Comparison of ENCODE assay signal across 8 mouse cellular contexts in the genomic region with DNA sequence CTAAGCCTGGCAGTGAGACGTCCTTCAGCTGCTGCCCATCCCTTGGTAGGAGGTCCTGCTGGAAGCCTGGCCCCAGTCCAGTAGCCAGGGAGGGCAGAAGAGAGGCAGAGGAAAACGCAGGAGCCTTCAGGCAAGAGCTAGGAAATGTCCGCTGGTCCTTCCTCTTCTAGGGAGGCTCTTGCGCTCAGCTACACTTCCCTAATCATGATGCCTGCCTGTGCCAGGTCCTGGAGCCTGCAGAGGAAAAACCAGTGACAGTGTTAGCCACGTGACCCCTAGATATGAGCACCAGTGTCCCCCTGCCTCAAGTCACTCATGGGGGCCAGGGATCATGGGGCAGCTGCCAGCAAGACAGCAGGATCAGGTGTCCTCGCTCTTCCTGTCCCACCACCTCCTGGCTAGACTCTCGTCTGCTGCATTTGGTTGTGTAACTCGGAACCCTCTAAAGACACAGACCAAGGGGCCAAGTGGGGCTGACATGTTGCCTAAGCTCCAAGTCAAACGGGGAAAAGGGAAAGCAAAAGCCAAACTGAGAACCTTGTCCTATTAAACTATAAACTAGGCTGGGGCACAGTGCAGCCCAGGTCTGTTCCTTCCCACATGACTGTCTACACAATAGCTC. TPM values are rescaled to one million over a fixed set of nuclear protein-coding genes. Genes with fewer than 3 reads are reported as not detected.
A peak's percentile ranks its signal among the peaks of the same experiment; 100 is the strongest.
DNase-seq lines count a peak whose midpoint lies in the region; ATAC-seq and TF ChIP-seq lines count a peak whose summit lies in the region.

No protein-coding gene starts in this region.

- 0 out of 2 replicates have a peak overlapping the region, but pooled peaks have one; percentile 22 for H3K9ac ChIP-seq in intestine, postnatal 0 days (ENCODE audit: low read depth, low read length)
- H3K9ac ChIP-seq in lung, embryonic 14.5 days, result peak overlapping the region; percentile 2; the same call in 1 of the 2 replicates

- ATAC-seq in common myeloid progenitor, adult 5-6 weeks (replicated peaks; ENCODE audit: low read depth, poor library complexity, severe bottlenecking), result peak; percentile 17
- ATAC-seq in intestine, postnatal 0 days, result peak; percentile 51
- ATAC-seq in lung, embryonic 14.5 days (ENCODE audit: insufficient read depth), result no peak
- no peak for ATAC-seq in frontal cortex, adult (ENCODE audit: low TSS enrichment)

- no peaks in the 10 kb centered on the region for H3K9me3 ChIP-seq in intestine, postnatal 0 days (ENCODE audit: control insufficient read depth)
- no peaks in the 10 kb centered on the region for H3K9me3 ChIP-seq in lung, embryonic 14.5 days (ENCODE audit: low read depth, low read length)
- H3K9me3 ChIP-seq in midbrain, embryonic 10.5 days (replicated peaks), result no peaks in the 10 kb centered on the region

- peak overlapping the region; percentile 65 for H3K4me2 ChIP-seq in intestine, postnatal 0 days (replicated peaks; ENCODE audit: low read depth)
- H3K4me2 ChIP-seq in lung, embryonic 14.5 days, result peak overlapping the region; percentile 66

- peaks cover 46% of the 10 kb centered on the region for H3K4me1 ChIP-seq in intestine, postnatal 0 days (replicated peaks; ENCODE audit: control insufficient read depth, insufficient read depth, low read length)
- H3K4me1 ChIP-seq in lung, embryonic 14.5 days (ENCODE audit: insufficient read depth), result peaks cover 44% of the 10 kb centered on the region
- H3K4me1 ChIP-seq in midbrain, embryonic 10.5 days, result peaks cover 54% of the 10 kb centered on the region

- no peak for TF ChIP-seq CTCF in intestine, postnatal 0 days (IDR thresholded peaks at IDR 0.05; ENCODE audit: low read depth)
- no peak for TF ChIP-seq CTCF in lung, embryonic 14.5 days (IDR thresholded peaks at IDR 0.05; ENCODE audit: low read depth)

- DNase-seq in right cerebral cortex, postnatal 10 days (ENCODE audit: low spot score in 2 of 2), result peak; percentile 49 to 58
- DNase-seq in right cerebral cortex, postnatal 25 days, result no peak
- DNase-seq in lung, embryonic 14.5 days, result peak; percentile 23
- no peak for DNase-seq in midbrain, embryonic 10.5 days (ENCODE audit: low spot score)
- DNase-seq in layer of hippocampus, postnatal 25 days (ENCODE audit: extremely low spot score in 1 of 2, low spot score in 1 of 2), result no peak

- H3K27ac ChIP-seq in intestine, postnatal 0 days (ENCODE audit: low read depth, low read length), result peak overlapping the region; percentile 93
- H3K27ac ChIP-seq in lung, embryonic 14.5 days (ENCODE audit: low read depth), result peak overlapping the region; percentile 85
- H3K27ac ChIP-seq in midbrain, embryonic 10.5 days (replicated peaks), result no peak overlapping the region

- no peaks in the 10 kb centered on the region for H3K27me3 ChIP-seq in intestine, postnatal 0 days (replicated peaks; ENCODE audit: control insufficient read depth, insufficient read depth, low read length)
- H3K27me3 ChIP-seq in lung, embryonic 14.5 days (ENCODE audit: insufficient read depth, low read length), result no peaks in the 10 kb centered on the region
- no peaks in the 10 kb centered on the region for H3K27me3 ChIP-seq in midbrain, embryonic 10.5 days (ENCODE audit: low read depth, poor library complexity, severe bottlenecking)

- H3K36me3 ChIP-seq in intestine, postnatal 0 days (ENCODE audit: control insufficient read depth, insufficient read depth), result peaks cover 31% of the 10 kb centered on the region
- H3K36me3 ChIP-seq in lung, embryonic 14.5 days (ENCODE audit: insufficient read depth), result peaks cover 43% of the 10 kb centered on the region
- peaks cover 51% of the 10 kb centered on the region for H3K36me3 ChIP-seq in midbrain, embryonic 10.5 days

- H3K4me3 ChIP-seq in intestine, postnatal 0 days (ENCODE audit: low read depth, low read length), result no peak overlapping the region
- no peak overlapping the region for H3K4me3 ChIP-seq in lung, embryonic 14.5 days (ENCODE audit: low read depth, low read length)
- H3K4me3 ChIP-seq in midbrain, embryonic 10.5 days, result no peak overlapping the region

- 34% methylated on average over 9 of the region's 9 CpGs for WGBS in intestine, postnatal 0 days
- 64% methylated on average over 9 of the region's 9 CpGs for WGBS in lung, embryonic 14.5 days
- WGBS in midbrain, embryonic 10.5 days, result 88% methylated on average over 9 of the region's 9 CpGs

RNA-seq across cellular contexts. Expression of a gene that starts 26.0 kb away (rescaled TPM):
- total RNA-seq in common myeloid progenitor, adult 5-6 weeks (2017), result 0.58 and 0.64 TPM in 2 replicates
- 0.30 and 0.43 TPM in 2 replicates for polyA plus RNA-seq in intestine, postnatal 0 days (2015; fragmentation: Nextera tagmentation; extraction: Ambion mirVana)
- polyA plus RNA-seq in lung, embryonic 14.5 days (2014; fragmentation: Nextera tagmentation; extraction: Ambion mirVana), result 0.68 and 0.79 TPM in 2 replicates
- 2.1 and 3.3 TPM in 2 replicates for polyA plus RNA-seq in midbrain, embryonic 10.5 days (2016; fragmentation: Nextera tagmentation; extraction: Ambion mirVana)
- total RNA-seq in layer of hippocampus, postnatal 25 days (2021), result 1 to 10 TPM; 3.8 to 4.5 TPM

RNA-seq across cellular contexts. Expression of a gene that starts 44.4 kb away (rescaled TPM):
- total RNA-seq in common myeloid progenitor, adult 5-6 weeks (2017), result 13.0 and 15.1 TPM in 2 replicates
- polyA plus RNA-seq in intestine, postnatal 0 days (2015; fragmentation: Nextera tagmentation; extraction: Ambion mirVana), result 4.4 and 4.9 TPM in 2 replicates
- polyA plus RNA-seq in lung, embryonic 14.5 days (2014; fragmentation: Nextera tagmentation; extraction: Ambion mirVana), result 11.3 and 12.3 TPM in 2 replicates
- 5.9 and 6.3 TPM in 2 replicates for polyA plus RNA-seq in midbrain, embryonic 10.5 days (2016; fragmentation: Nextera tagmentation; extraction: Ambion mirVana)
- total RNA-seq in layer of hippocampus, postnatal 25 days (2021), result 10 to 100 TPM; 21.0 to 21.7 TPM

Comparison
In these comparisons a context has a peak if more than half of its experiments do, and no peak if none do; other contexts are left out.
1. DNase-seq: peak in right cerebral cortex, postnatal 10 days (2 of 2) and lung, embryonic 14.5 days (single experiment); none in right cerebral cortex, postnatal 25 days (single experiment), midbrain, embryonic 10.5 days (single experiment) and layer of hippocampus, postnatal 25 days (0 of 2).
2. ATAC-seq: peak in common myeloid progenitor, adult 5-6 weeks (single experiment) and intestine, postnatal 0 days (single experiment); none in lung, embryonic 14.5 days (single experiment) and frontal cortex, adult (single experiment).